ENCODE assay signal across 35 mouse cellular contexts in the genomic region with DNA sequence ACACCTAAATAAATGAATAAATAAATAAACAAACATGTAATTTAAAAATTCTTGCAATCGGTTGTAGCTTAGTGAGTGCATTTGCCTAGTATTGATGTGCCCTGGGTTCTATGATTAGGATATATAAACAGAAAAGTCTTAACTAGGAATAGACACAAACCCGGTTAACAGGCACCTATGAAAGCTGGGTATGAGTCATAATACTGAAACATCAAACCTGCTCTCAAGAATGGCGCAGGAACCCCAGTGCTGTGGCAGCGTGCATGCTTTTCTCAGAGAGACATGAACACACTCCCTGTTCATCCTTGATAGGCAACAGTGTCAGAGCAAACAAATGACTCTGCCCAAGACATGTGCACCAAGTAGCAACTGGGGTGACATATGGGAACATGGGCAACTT. TPM values are rescaled to one million over a fixed set of nuclear protein-coding genes. Genes with fewer than 3 reads are reported as not detected.
"Had no signal": no experiment of that assay in that cellular context is flagged by ENCODE, and none has a peak within 500 bp of the region (broad histone marks: within the 10 kb centered on the region; RNA-seq: fewer than 3 reads in every experiment).

No protein-coding gene starts in this region.

- H3K36me3 ChIP-seq: heart, embryonic 10.5 days; heart, embryonic 12.5 days; heart, embryonic 13.5 days; heart, embryonic 15.5 days; hindbrain, embryonic 10.5 days; hindbrain, embryonic 12.5 days; hindbrain, embryonic 13.5 days; hindbrain, embryonic 15.5 days; intestine, embryonic 15.5 days; kidney, embryonic 15.5 days had no signal

- H3K27me3 ChIP-seq: heart, embryonic 12.5 days; heart, embryonic 15.5 days; hindbrain, embryonic 12.5 days; hindbrain, embryonic 13.5 days; hindbrain, embryonic 15.5 days; intestine, embryonic 15.5 days; kidney, embryonic 15.5 days had no signal

- DNase-seq: heart, postnatal 10 days; heart, postnatal 14 days; heart, postnatal 36 days; heart, postnatal 4 days; kidney, adult 11 months; kidney, adult 18-20 months; kidney, adult 2 months; kidney, adult 8-10 months; kidney, adult 9 months; kidney, postnatal 10 days; kidney, postnatal 14 days; kidney, postnatal 25 days; kidney, postnatal 36 days; kidney, postnatal 4 days; layer of hippocampus, adult 9-11 months; layer of hippocampus, postnatal 36 days had no signal

- H3K4me2 ChIP-seq: heart, embryonic 11.5 days; heart, embryonic 12.5 days; heart, embryonic 13.5 days; heart, embryonic 15.5 days; hindbrain, embryonic 12.5 days; hindbrain, embryonic 13.5 days; hindbrain, embryonic 14.5 days; hindbrain, embryonic 15.5 days; intestine, embryonic 15.5 days; kidney, embryonic 15.5 days had no signal

- H3K9ac ChIP-seq: heart, embryonic 12.5 days; heart, embryonic 13.5 days; heart, embryonic 15.5 days; hindbrain, embryonic 12.5 days; hindbrain, embryonic 13.5 days; hindbrain, embryonic 14.5 days; hindbrain, embryonic 15.5 days; intestine, embryonic 15.5 days; kidney, embryonic 15.5 days had no signal

- H3K27ac ChIP-seq: heart, embryonic 10.5 days; heart, embryonic 13.5 days; heart, embryonic 15.5 days; hindbrain, embryonic 10.5 days; hindbrain, embryonic 12.5 days; hindbrain, embryonic 13.5 days; hindbrain, embryonic 14.5 days; hindbrain, embryonic 15.5 days; hindbrain, postnatal 0 days; intestine, embryonic 15.5 days; kidney, embryonic 15.5 days; kidney, postnatal 0 days; layer of hippocampus, adult 2 months; left cerebral cortex, adult 2 months had no signal

- H3K4me1 ChIP-seq: heart, embryonic 10.5 days; heart, embryonic 12.5 days; heart, embryonic 13.5 days; heart, embryonic 15.5 days; hindbrain, embryonic 10.5 days; hindbrain, embryonic 12.5 days; hindbrain, embryonic 13.5 days; hindbrain, embryonic 15.5 days; intestine, embryonic 15.5 days; kidney, embryonic 15.5 days had no signal

- H3K4me3 ChIP-seq: heart, embryonic 10.5 days; heart, embryonic 12.5 days; heart, embryonic 13.5 days; heart, embryonic 15.5 days; hindbrain, embryonic 10.5 days; hindbrain, embryonic 12.5 days; hindbrain, embryonic 13.5 days; hindbrain, embryonic 15.5 days; intestine, embryonic 15.5 days; kidney, embryonic 15.5 days; layer of hippocampus, adult 2 months; left cerebral cortex, adult 2 months had no signal

- H3K9me3 ChIP-seq: heart, embryonic 10.5 days; heart, embryonic 12.5 days; heart, embryonic 13.5 days; heart, embryonic 15.5 days; hindbrain, embryonic 10.5 days; hindbrain, embryonic 12.5 days; hindbrain, embryonic 13.5 days; hindbrain, embryonic 15.5 days; intestine, embryonic 15.5 days; kidney, embryonic 15.5 days had no signal

RNA-seq across cellular contexts. Expression of gene Spns3, which starts 47.5 kb away (rescaled TPM):
- total RNA-seq: heart, postnatal 25 days had no signal
- polyA plus RNA-seq: hindbrain, embryonic 11.5 days; hindbrain, embryonic 16.5 days had no signal
